Mouse (Mus musculus) kidney, embryonic 14.5 days (tissue): ENCODE results near the gene Pus7. TPM values are rescaled to one million over a fixed set of nuclear protein-coding genes. Genes with fewer than 3 reads are reported as not detected.

Experiments used
- ATAC-seq: fragments of 200-750 bp; cut with Nextera tagmentation; 2 replicates; pipeline ENCODE4 v1.8.0; 2017; ENCODE audit warnings: moderate number of reproducible peaks, mild to moderate bottlenecking, moderate TSS enrichment, moderate library complexity; ENCODE audit not compliant: low FRiP score, low TSS enrichment
- H3K27ac ChIP-seq: fragments of 300-500 bp; sonication (generic); 2 replicates; pipeline ENCODE4 v1.5.1; 2014; ENCODE audit warnings: low read depth, mild to moderate bottlenecking, low read length, moderate library complexity, mixed read lengths
- H3K27me3 ChIP-seq: fragments of 300-500 bp; sonication (generic); 2 replicates; pipeline ENCODE4 v1.6.1; 2014; ENCODE audit warnings: mild to moderate bottlenecking, low read length; ENCODE audit not compliant: control insufficient read depth, insufficient read depth
- H3K36me3 ChIP-seq: fragments of 300-500 bp; sonication (generic); 2 replicates; pipeline ENCODE4 v1.6.1; 2014; ENCODE audit warnings: low read length, mixed read lengths; ENCODE audit not compliant: control insufficient read depth, insufficient read depth
- H3K4me1 ChIP-seq: fragments of 300-500 bp; sonication (generic); 2 replicates; pipeline ENCODE4 v1.6.1; 2014; ENCODE audit warnings: low read length, mixed read lengths; ENCODE audit not compliant: control insufficient read depth, insufficient read depth
- H3K4me2 ChIP-seq: fragments of 300-500 bp; sonication (generic); replicated peaks from 2 replicates; pipeline ENCODE4 v1.6.1; 2014; ENCODE audit warnings: low read depth, mild to moderate bottlenecking, low read length
- H3K4me3 ChIP-seq: fragments of 300-500 bp; sonication (generic); 2 replicates; pipeline ENCODE4 v1.5.1; 2014; ENCODE audit warnings: mild to moderate bottlenecking, low read length
- H3K9ac ChIP-seq: fragments of 300-500 bp; sonication (generic); 2 replicates; pipeline ENCODE4 v1.6.1; 2014; ENCODE audit warnings: low read depth, mild to moderate bottlenecking, low read length, moderate library complexity
- H3K9me3 ChIP-seq: fragments of 300-500 bp; sonication (generic); 2 replicates; pipeline ENCODE4 v1.6.1; 2016; ENCODE audit warnings: low read length; ENCODE audit not compliant: control insufficient read depth
- WGBS: fragments of 180-500 bp; shearing (Covaris S2); extraction: QIAGEN DNeasy Blood & Tissue Kit; methylation state at CpG from one replicate; pipeline ENCODE4 v1.1.7; 2014; 5-methylcytosine and 5-hydroxymethylcytosine counted together
- polyA plus RNA-seq: library from polyadenylated mRNA; unstranded; fragments of >200 nt; fragmentation: Nextera tagmentation; extraction: Ambion mirVana; gene quantifications from 2 replicates; pipeline ENCODE4 v1.2.1, GENCODE M21; 2014

The Pus7 gene
- 21.7 and 41.4 TPM in 2 replicates for polyA plus RNA-seq

DNA sequence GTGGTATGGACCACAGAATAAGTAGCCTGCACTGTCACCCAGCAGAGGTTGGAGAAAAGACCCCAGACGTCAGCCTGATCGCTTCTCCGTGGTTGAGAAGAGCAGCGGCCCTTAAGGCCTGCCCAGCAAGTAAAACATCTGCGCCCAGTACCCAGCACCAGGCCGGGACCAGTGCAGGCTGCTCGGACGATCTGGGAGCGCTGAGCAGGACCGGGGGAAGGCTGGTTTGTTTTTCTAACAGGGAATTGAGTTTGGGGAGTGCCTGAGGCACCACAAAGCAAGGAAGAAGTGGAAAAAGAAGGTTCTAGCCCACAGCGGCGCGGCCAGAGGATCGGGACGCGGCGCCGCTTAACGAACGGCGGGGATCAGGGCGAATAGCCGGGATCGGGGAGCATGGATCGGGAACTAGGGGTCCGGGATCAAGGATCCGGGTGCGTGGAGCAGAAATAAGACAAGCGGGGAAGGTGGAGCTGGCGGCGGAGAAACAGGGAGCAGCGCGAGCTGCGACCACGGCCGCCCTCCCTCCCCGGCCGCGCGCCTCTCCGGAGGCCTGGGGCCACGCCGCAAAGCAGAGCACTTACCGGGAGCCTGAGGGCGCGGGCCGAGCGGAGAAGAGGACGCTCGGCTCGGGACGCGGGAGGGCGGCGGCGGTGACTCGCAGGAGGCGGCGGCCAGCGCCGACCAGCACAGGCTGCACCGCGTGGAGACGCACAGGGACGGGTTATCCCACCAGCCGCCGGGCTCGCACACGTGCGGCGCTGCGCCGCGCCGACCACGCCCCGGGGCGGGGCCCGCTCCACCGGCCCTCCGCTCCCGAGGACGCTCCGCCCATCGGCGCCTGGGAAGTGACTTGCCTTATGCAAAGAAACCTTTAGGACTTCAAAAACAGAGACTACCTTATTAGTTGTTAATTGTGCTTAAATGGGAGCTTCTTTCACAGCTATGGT lies at the start of gene Pus7:
Pus7 (minus strand) TSS at position 781 of the 947 bp plus-strand sequence.
- Histone ChIP-seq H3K36me3 (no peaks in the 10 kb centered on the region), H3K4me2 (peak within 1 kb of the TSS; percentile 75), H3K4me3 (peak within 1 kb of the TSS; percentile 92), H3K9me3 (no peaks in the 10 kb centered on the region), H3K9ac (peak within 1 kb of the TSS; percentile 89), H3K27me3 (no peaks in the 10 kb centered on the region), H3K4me1 (peaks cover 13% of the 10 kb centered on the region; the same call in 1 of the 2 replicates), H3K27ac (no peak within 1 kb of the TSS)
- ATAC-seq, result peak; percentile 94
- under 1% methylated on average over 84 of the region's 86 CpGs for WGBS

DNA sequence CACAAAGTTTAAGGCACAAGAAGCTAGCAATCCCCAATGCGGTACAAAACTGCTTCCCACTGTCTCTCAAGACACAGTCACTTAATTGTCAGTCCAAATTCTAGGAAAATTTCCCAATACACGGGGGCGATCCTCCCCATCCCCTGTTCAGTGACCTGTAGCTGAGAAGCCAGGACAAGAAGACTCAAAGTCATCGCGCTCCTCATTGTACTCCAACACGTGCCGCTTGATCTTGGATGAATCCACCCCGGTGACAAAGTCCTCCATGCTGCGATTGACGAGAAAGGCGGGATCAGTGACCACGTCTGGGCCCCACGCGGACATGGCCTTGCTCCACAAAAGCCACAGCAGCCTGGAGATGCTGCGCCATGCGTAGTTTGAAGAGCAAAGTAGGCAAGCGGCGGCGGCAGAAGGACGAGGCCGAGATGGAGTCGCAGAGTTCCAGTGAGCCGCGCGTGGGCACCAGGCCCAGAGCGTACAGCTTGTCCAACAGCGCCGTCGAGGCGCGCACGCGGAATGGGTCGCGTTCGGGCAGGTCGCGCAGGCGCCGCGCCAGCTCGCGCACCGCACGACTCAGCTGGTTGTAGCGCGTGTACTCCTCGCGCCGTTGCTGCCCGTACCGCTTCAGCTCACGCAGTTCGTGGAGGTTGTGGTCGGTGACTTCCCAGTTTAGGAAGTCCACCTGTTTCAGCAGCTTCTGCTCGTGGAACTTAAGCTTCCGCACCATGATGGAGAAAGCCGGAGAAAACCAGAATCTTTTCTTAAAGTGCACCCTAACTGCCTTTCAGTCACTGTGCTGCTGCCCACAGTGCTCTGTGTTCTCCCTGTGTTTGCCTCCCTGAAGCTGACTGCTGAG lies 47.6 kb upstream of the Pus7 start:
- Histone ChIP-seq H3K27me3 (no peaks in the 10 kb centered on the region; the same call in 1 of the 2 replicates), H3K4me3 (peak overlapping the region; percentile 7; the same call in 1 of the 2 replicates), H3K9ac (no peak overlapping the region), H3K27ac (no peak overlapping the region), H3K36me3 (no peaks in the 10 kb centered on the region), H3K4me1 (no peaks in the 10 kb centered on the region), H3K4me2 (peak overlapping the region; percentile 27; the same call in 1 of the 2 replicates), H3K9me3 (no peaks in the 10 kb centered on the region)
- WGBS, result 52% methylated on average over 58 of the region's 58 CpGs
- ATAC-seq, result no peak

DNA sequence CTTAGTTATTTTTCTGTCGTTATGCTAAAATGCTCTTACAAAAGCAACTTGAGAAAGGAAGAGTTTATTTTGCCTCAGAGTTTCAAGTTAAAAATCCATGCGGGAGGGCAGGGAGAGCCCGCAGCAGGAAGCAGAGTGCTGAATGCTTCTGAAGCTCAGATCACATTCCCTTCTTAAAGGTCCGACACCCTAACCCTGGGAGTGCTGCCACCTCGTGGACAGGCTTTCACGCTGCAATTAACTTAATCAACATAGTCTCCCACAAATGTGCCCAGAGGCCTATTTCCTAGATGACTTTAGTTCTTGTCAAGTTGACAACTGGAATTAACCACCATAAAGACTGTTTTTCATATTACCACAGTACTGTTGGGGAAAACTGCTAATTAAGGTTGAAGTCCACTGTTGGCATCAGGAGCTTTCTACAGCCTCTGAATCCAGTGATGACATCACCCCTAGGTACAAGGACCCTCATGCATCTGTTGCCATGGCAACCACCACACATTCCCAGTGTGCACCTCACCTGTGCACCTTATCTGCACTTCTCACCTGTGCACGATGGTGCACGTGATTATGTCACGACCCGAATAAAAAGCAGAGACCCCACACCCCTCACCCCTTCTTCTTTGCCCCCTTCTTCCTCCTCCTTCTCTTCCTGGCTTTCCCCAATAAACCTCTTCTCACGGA lies 43.0 kb upstream of the Pus7 start:
- H3K4me1 ChIP-seq, result no peaks in the 10 kb centered on the region
- H3K4me3 ChIP-seq, result no peak overlapping the region
- no peaks in the 10 kb centered on the region for H3K9me3 ChIP-seq
- no peak overlapping the region for H3K27ac ChIP-seq
- H3K27me3 ChIP-seq, result no peaks in the 10 kb centered on the region; the same call in 1 of the 2 replicates
- H3K9ac ChIP-seq, result no peak overlapping the region
- peak; percentile 61 for ATAC-seq
- no peak overlapping the region for H3K4me2 ChIP-seq
- no peaks in the 10 kb centered on the region for H3K36me3 ChIP-seq
- 41% methylated on average over 11 of the region's 11 CpGs for WGBS

DNA sequence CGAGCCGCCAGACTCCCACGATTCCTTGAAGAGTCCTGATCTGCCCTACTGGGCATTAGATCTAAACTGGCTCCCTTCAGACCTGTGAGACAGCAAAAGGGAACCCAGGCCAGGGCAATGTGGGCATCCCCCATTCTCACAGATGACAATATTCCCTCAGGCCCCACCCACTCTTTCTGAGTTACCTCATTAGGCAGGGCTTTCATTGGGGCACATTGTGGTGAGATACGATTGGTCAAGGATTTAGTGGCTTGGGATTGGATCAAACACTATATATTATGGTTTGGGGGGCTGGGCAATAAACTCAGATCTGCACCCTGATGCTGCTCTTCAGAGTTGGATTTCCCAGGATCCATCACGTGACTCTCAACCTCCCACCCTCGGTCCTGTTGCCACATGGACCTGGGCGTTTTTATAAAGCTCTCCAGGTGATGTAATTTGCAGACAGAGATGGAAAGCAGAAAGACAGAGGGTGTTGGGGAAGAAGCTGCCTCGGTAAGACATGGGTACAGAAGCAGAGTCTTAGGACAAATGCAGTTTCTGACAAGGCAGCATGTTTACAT lies 40.7 kb upstream of the Pus7 start:
- H3K9me3 ChIP-seq, result no peaks in the 10 kb centered on the region
- no peak overlapping the region for H3K4me2 ChIP-seq
- WGBS, result 79% methylated on average over 8 of the region's 8 CpGs
- H3K4me3 ChIP-seq, result no peak overlapping the region
- peaks cover 7% of the 10 kb centered on the region; the same call in 1 of the 2 replicates for H3K36me3 ChIP-seq
- no peaks in the 10 kb centered on the region for H3K4me1 ChIP-seq
- no peak overlapping the region for H3K9ac ChIP-seq
- H3K27me3 ChIP-seq, result no peaks in the 10 kb centered on the region
- no peak for ATAC-seq
- no peak overlapping the region for H3K27ac ChIP-seq

GRCm38 (mm10) chr5:23822306-23822705 lies 38.8 kb upstream of the Pus7 start:
- no peaks in the 10 kb centered on the region for H3K4me1 ChIP-seq
- H3K27ac ChIP-seq, result no peak overlapping the region
- H3K9ac ChIP-seq, result no peak overlapping the region
- 77% methylated on average over 11 of the region's 11 CpGs for WGBS
- H3K36me3 ChIP-seq, result peaks cover 21% of the 10 kb centered on the region; the same call in 1 of the 2 replicates
- no peaks in the 10 kb centered on the region for H3K27me3 ChIP-seq
- H3K4me3 ChIP-seq, result no peak overlapping the region
- no peak for ATAC-seq
- H3K4me2 ChIP-seq, result no peak overlapping the region
- H3K9me3 ChIP-seq, result no peaks in the 10 kb centered on the region

GRCm38 (mm10) chr5:23816681-23817080 lies 33.2 kb upstream of the Pus7 start:
- no peak for ATAC-seq
- WGBS, result 84% methylated on average over 15 of the region's 15 CpGs
- H3K36me3 ChIP-seq, result peaks cover 63% of the 10 kb centered on the region

DNA sequence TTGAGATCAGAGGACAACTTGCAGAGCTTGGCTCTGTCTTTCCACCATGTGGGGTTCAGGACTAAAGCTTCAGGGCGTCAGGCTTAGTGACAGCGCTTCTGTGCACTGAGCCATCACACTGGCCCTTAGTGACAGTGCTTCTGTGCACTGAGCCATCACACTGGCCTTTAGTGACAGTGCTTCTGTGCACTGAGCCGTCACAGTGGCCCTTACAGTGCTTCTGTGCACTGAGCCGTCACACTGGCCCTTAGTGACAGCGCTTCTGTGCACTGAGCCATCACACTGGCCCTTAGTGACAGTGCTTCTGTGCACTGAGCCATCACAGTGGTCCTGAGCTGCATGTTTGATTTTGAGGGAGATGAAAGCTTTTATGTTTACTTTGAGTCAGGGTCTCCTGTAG lies 31.3 kb upstream of the Pus7 start:
- Histone ChIP-seq H3K4me2 (no peak overlapping the region), H3K27me3 (no peaks in the 10 kb centered on the region), H3K27ac (no peak overlapping the region), H3K9ac (no peak overlapping the region), H3K4me1 (no peaks in the 10 kb centered on the region), H3K4me3 (no peak overlapping the region), H3K36me3 (peaks cover 77% of the 10 kb centered on the region), H3K9me3 (peaks cover 6% of the 10 kb centered on the region; the same call in 1 of the 2 replicates)
- 46% methylated on average over 5 of the region's 5 CpGs for WGBS
- ATAC-seq, result peak; percentile 82

More at GRCm38 (mm10) chr5:23816681-23817080, 33.2 kb upstream of the Pus7 start:
- Histone ChIP-seq H3K9ac (no peak overlapping the region), H3K9me3 (peaks cover 6% of the 10 kb centered on the region; the same call in 1 of the 2 replicates), H3K4me2 (no peak overlapping the region), H3K4me1 (no peaks in the 10 kb centered on the region), H3K27me3 (no peaks in the 10 kb centered on the region), H3K4me3 (no peak overlapping the region), H3K27ac (no peak overlapping the region)

GRCm38 (mm10) chr5:23792726-23793125 lies 9.2 kb upstream of the Pus7 start:
- Histone ChIP-seq H3K27ac (no peak overlapping the region), H3K36me3 (peaks cover 26% of the 10 kb centered on the region; the same call in 1 of the 2 replicates), H3K9me3 (no peaks in the 10 kb centered on the region), H3K27me3 (no peaks in the 10 kb centered on the region), H3K4me1 (no peaks in the 10 kb centered on the region), H3K4me2 (no peak overlapping the region), H3K4me3 (no peak overlapping the region), H3K9ac (no peak overlapping the region)
- 94% methylated on average over 2 of the region's 2 CpGs for WGBS
- no peak for ATAC-seq
